Mouse (Mus musculus) limb, embryonic 14.5 days (tissue): ENCODE data around the gene Armc6. TPM values are rescaled to one million over a fixed set of nuclear protein-coding genes. Genes with fewer than 3 reads are reported as not detected.
A peak's percentile ranks its signal among the peaks of the same experiment; 100 is the strongest.

Source experiments
- ATAC-seq: fragments of 200-750 bp; cut with Nextera tagmentation; 2 replicates; pipeline ENCODE4 v1.8.0; 2017; ENCODE audit warnings: low read depth, moderate number of reproducible peaks, moderate TSS enrichment; ENCODE audit not compliant: low FRiP score
- DNase-seq: peaks from one replicate; pipeline ENCODE4 v3.0.0-alpha.2; 2015; ENCODE audit warnings: low spot score
- H3K27ac ChIP-seq: fragments of 300-500 bp; sonication (generic); replicated peaks from 2 replicates; pipeline ENCODE4 v1.5.1; 2014; ENCODE audit warnings: low read depth, mild to moderate bottlenecking, low read length, moderate library complexity, mixed read lengths
- H3K27me3 ChIP-seq: fragments of 300-500 bp; sonication (generic); 2 replicates; pipeline ENCODE4 v1.6.1; 2014; ENCODE audit warnings: low read length, mixed read lengths; ENCODE audit not compliant: control insufficient read depth, insufficient read depth
- H3K36me3 ChIP-seq: fragments of 300-500 bp; sonication (generic); 2 replicates; pipeline ENCODE4 v1.6.1; 2014; ENCODE audit warnings: mild to moderate bottlenecking, low read length, moderate library complexity, mixed read lengths; ENCODE audit not compliant: control insufficient read depth, insufficient read depth
- H3K4me1 ChIP-seq: fragments of 300-500 bp; sonication (generic); 2 replicates; pipeline ENCODE4 v1.6.1; 2014; ENCODE audit warnings: antibody characterized with exemption, low read length, mixed read lengths; ENCODE audit not compliant: control insufficient read depth, insufficient read depth
- H3K4me2 ChIP-seq: fragments of 300-500 bp; sonication (generic); replicated peaks from 2 replicates; pipeline ENCODE4 v1.6.1; 2014; ENCODE audit warnings: low read depth, mild to moderate bottlenecking, low read length, moderate library complexity; ENCODE audit not compliant: severe bottlenecking
- H3K4me3 ChIP-seq: fragments of 300-500 bp; sonication (generic); replicated peaks from 2 replicates; pipeline ENCODE4 v1.5.1; 2014; ENCODE audit warnings: low read length
- H3K9ac ChIP-seq: fragments of 300-500 bp; sonication (generic); 2 replicates; pipeline ENCODE4 v1.6.1; 2014; ENCODE audit warnings: mild to moderate bottlenecking, low read depth, low read length, moderate library complexity; ENCODE audit not compliant: severe bottlenecking
- H3K9me3 ChIP-seq: fragments of 300-500 bp; sonication (generic); 2 replicates; pipeline ENCODE4 v1.6.1; 2016; ENCODE audit warnings: low read length; ENCODE audit not compliant: control insufficient read depth
- POLR2A ChIP-seq: fragments of 200-500 bp; IDR thresholded peaks from 2 replicates; pipeline ENCODE4 v1.8.0; 2012; ENCODE audit warnings: inconsistent platforms, mild to moderate bottlenecking, moderate library complexity, borderline replicate concordance; ENCODE audit not compliant: insufficient read depth, insufficient read length; ENCODE audit errors: extremely low read depth
- WGBS: fragments of 180-500 bp; shearing (Covaris S2); extraction: QIAGEN DNeasy Blood & Tissue Kit; methylation state at CpG from one replicate; pipeline ENCODE4 v1.1.7; 2014; 5-methylcytosine and 5-hydroxymethylcytosine counted together
- polyA plus RNA-seq, 2 experiments: library from polyadenylated mRNA; depleted of rRNA in 1 of 2; stranded (reverse) in 1 of 2; unstranded in 1 of 2; fragments of >200 nt; fragmentation: Nextera tagmentation in 1 of 2; extraction: Ambion mirVana in 1 of 2; gene quantifications; 2 replicates each; pipeline versions ENCODE4 v1.2.1 to v1.2.3; 2012 to 2014

Armc6 gene
- polyA plus RNA-seq, 2 experiments = 26.8 to 35.0 TPM

- Histone ChIP-seq H3K27me3 (no peaks in the 10 kb centered on the region), H3K4me1 (peaks cover 7% of the 10 kb centered on the region), H3K4me2 (peak within 1 kb of the TSS; percentile 60), H3K27ac (0 out of 2 replicates have a peak within 1 kb of the TSS, but pooled peaks have one; percentile 20), H3K9me3 (no peaks in the 10 kb centered on the region), H3K4me3 (peak within 1 kb of the TSS; percentile 66), H3K9ac (peak within 1 kb of the TSS; percentile 79), H3K36me3 (peaks cover 8% of the 10 kb centered on the region)
- WGBS = 3% methylated on average over 27 of the region's 27 CpGs
- DNase-seq (peak; percentile 97), ATAC-seq (peak; percentile 96)
- peak; percentile 78; the same call in 1 of the 2 replicates for TF ChIP-seq POLR2A
Observed at GRCm38 (mm10) chr8:70172043-70172681, 62.1 kb downstream of the Armc6 start, which contains the start of gene Tmem161a. Gene Tmem161a, plus strand, starts transcription at chr8:70172356.

GRCm38 (mm10) chr8:70171240-70171639, 63.0 kb downstream of the Armc6 start:
- Histone ChIP-seq H3K9ac (no peak overlapping the region), H3K9me3 (no peaks in the 10 kb centered on the region), H3K4me2 (no peak overlapping the region; the same call in 1 of the 2 replicates), H3K27me3 (0 out of 2 replicates have a peak, but pooled peaks cover under 1% of the 10 kb centered on the region), H3K4me3 (no peak overlapping the region), H3K4me1 (peaks cover 7% of the 10 kb centered on the region), H3K36me3 (no peaks in the 10 kb centered on the region; the same call in 1 of the 2 replicates), H3K27ac (no peak overlapping the region)
- ATAC-seq (no peak), DNase-seq (no peak)
- WGBS = 89% methylated on average over 7 of the region's 7 CpGs
- no peak for TF ChIP-seq POLR2A

GRCm38 (mm10) chr8:70170748-70171147, 63.5 kb downstream of the Armc6 start:
- TF ChIP-seq POLR2A = no peak
- 0 out of 2 replicates have a peak, but pooled peaks cover 4% of the 10 kb centered on the region for H3K27me3 ChIP-seq
- H3K4me1 ChIP-seq = peaks cover 7% of the 10 kb centered on the region
- H3K4me2 ChIP-seq = no peak overlapping the region
- DNase-seq (no peak), ATAC-seq (no peak)
- H3K27ac ChIP-seq = no peak overlapping the region
- no peaks in the 10 kb centered on the region for H3K9me3 ChIP-seq
- H3K4me3 ChIP-seq = no peak overlapping the region
- H3K9ac ChIP-seq = no peak overlapping the region
- no peaks in the 10 kb centered on the region for H3K36me3 ChIP-seq
- 70% methylated on average over 3 of the region's 3 CpGs for WGBS

Other genes with a start within 250 kb of the Armc6 start
- 49.2 and 62.3 TPM in 2 replicates for gene Gatad2a, start 238.1 kb downstream of the Armc6 start, polyA plus RNA-seq (2012; rRNA removed)
- gene Gatad2a, start 238.1 kb downstream of the Armc6 start, polyA plus RNA-seq (2014; fragmentation: Nextera tagmentation; extraction: Ambion mirVana) = 65.0 and 78.3 TPM in 2 replicates
- gene Mau2, start 191.7 kb downstream of the Armc6 start, polyA plus RNA-seq (2012; rRNA removed) = 85.5 and 124 TPM in 2 replicates
- 50.5 and 51.8 TPM in 2 replicates for gene Mau2, start 191.7 kb downstream of the Armc6 start, polyA plus RNA-seq (2014; fragmentation: Nextera tagmentation; extraction: Ambion mirVana)
- gene Sugp1, start 191.7 kb downstream of the Armc6 start, polyA plus RNA-seq (2012; rRNA removed) = 21.3 and 25.4 TPM in 2 replicates
- gene Sugp1, start 191.7 kb downstream of the Armc6 start, polyA plus RNA-seq (2014; fragmentation: Nextera tagmentation; extraction: Ambion mirVana) = 32.6 and 34.4 TPM in 2 replicates
- gene Tm6sf2, start 161.5 kb downstream of the Armc6 start, polyA plus RNA-seq (2012; rRNA removed) = 5.2 and 7.2 TPM in 2 replicates
- gene Tm6sf2, start 161.5 kb downstream of the Armc6 start, polyA plus RNA-seq (2014; fragmentation: Nextera tagmentation; extraction: Ambion mirVana) = 0.54 and 1.2 TPM in 2 replicates
- gene Hapln4, start 151.0 kb downstream of the Armc6 start, polyA plus RNA-seq (2012; rRNA removed) = 0.23 and 0.38 TPM in 2 replicates
- gene Hapln4, start 151.0 kb downstream of the Armc6 start, polyA plus RNA-seq (2014; fragmentation: Nextera tagmentation; extraction: Ambion mirVana) = 0.41 TPM in 1 of 2 replicates, not detected in the other
- 0.58 and 0.59 TPM in 2 replicates for gene Ncan, start 113.6 kb downstream of the Armc6 start, polyA plus RNA-seq (2012; rRNA removed)
- gene Ncan, start 113.6 kb downstream of the Armc6 start, polyA plus RNA-seq (2014; fragmentation: Nextera tagmentation; extraction: Ambion mirVana) = 0.25 and 0.48 TPM in 2 replicates
- gene Nr2c2ap, start 103.1 kb downstream of the Armc6 start, polyA plus RNA-seq (2012; rRNA removed) = 17.4 and 19.3 TPM in 2 replicates
- 18.3 and 20.8 TPM in 2 replicates for gene Nr2c2ap, start 103.1 kb downstream of the Armc6 start, polyA plus RNA-seq (2014; fragmentation: Nextera tagmentation; extraction: Ambion mirVana)
- gene Rfxank, start 95.3 kb downstream of the Armc6 start, polyA plus RNA-seq (2012; rRNA removed) = 33.5 and 38.6 TPM in 2 replicates
- 17.6 and 17.8 TPM in 2 replicates for gene Rfxank, start 95.3 kb downstream of the Armc6 start, polyA plus RNA-seq (2014; fragmentation: Nextera tagmentation; extraction: Ambion mirVana)
- gene Borcs8, start 95.0 kb downstream of the Armc6 start, polyA plus RNA-seq (2012; rRNA removed) = 84.2 and 89.1 TPM in 2 replicates
- gene Borcs8, start 95.0 kb downstream of the Armc6 start, polyA plus RNA-seq (2014; fragmentation: Nextera tagmentation; extraction: Ambion mirVana) = 61.4 and 61.8 TPM in 2 replicates
- 0.67 and 0.82 TPM in 2 replicates for gene Mef2b, start 94.8 kb downstream of the Armc6 start, polyA plus RNA-seq (2012; rRNA removed)
- 0.37 TPM in 1 of 2 replicates, not detected in the other for gene Mef2b, start 94.8 kb downstream of the Armc6 start, polyA plus RNA-seq (2014; fragmentation: Nextera tagmentation; extraction: Ambion mirVana)
- 151 and 303 TPM in 2 replicates for gene Tmem161a, start 62.1 kb downstream of the Armc6 start, polyA plus RNA-seq (2012; rRNA removed)
- gene Tmem161a, start 62.1 kb downstream of the Armc6 start, polyA plus RNA-seq (2014; fragmentation: Nextera tagmentation; extraction: Ambion mirVana) = 49.9 and 54.9 TPM in 2 replicates
- 23.6 and 27.9 TPM in 2 replicates for gene Slc25a42, start 22.2 kb downstream of the Armc6 start, polyA plus RNA-seq (2012; rRNA removed)
- gene Slc25a42, start 22.2 kb downstream of the Armc6 start, polyA plus RNA-seq (2014; fragmentation: Nextera tagmentation; extraction: Ambion mirVana) = 3.6 and 4.1 TPM in 2 replicates
- 78.7 and 84.4 TPM in 2 replicates for gene Sugp2, start 240 bp downstream of the Armc6 start, polyA plus RNA-seq (2012; rRNA removed)
- 30.6 and 33.8 TPM in 2 replicates for gene Sugp2, start 240 bp downstream of the Armc6 start, polyA plus RNA-seq (2014; fragmentation: Nextera tagmentation; extraction: Ambion mirVana)
- 81.2 and 81.3 TPM in 2 replicates for gene Homer3, start 48.4 kb upstream of the Armc6 start, polyA plus RNA-seq (2012; rRNA removed)
- gene Homer3, start 48.4 kb upstream of the Armc6 start, polyA plus RNA-seq (2014; fragmentation: Nextera tagmentation; extraction: Ambion mirVana) = 38.2 and 43.9 TPM in 2 replicates
- gene Ddx49, start 68.0 kb upstream of the Armc6 start, polyA plus RNA-seq (2012; rRNA removed) = 58.1 and 66.2 TPM in 2 replicates
- gene Ddx49, start 68.0 kb upstream of the Armc6 start, polyA plus RNA-seq (2014; fragmentation: Nextera tagmentation; extraction: Ambion mirVana) = 52.9 and 55.4 TPM in 2 replicates
- 379 and 443 TPM in 2 replicates for gene Cope, start 68.1 kb upstream of the Armc6 start, polyA plus RNA-seq (2012; rRNA removed)
- 340 and 371 TPM in 2 replicates for gene Cope, start 68.1 kb upstream of the Armc6 start, polyA plus RNA-seq (2014; fragmentation: Nextera tagmentation; extraction: Ambion mirVana)
- gene Cers1, start 81.3 kb upstream of the Armc6 start, polyA plus RNA-seq (2012; rRNA removed) = 12.4 and 22.0 TPM in 2 replicates
- gene Cers1, start 81.3 kb upstream of the Armc6 start, polyA plus RNA-seq (2014; fragmentation: Nextera tagmentation; extraction: Ambion mirVana) = 12.0 and 12.9 TPM in 2 replicates
- 5.4 and 5.7 TPM in 2 replicates for gene Gdf1, start 95.4 kb upstream of the Armc6 start, polyA plus RNA-seq (2012; rRNA removed)
- 1.2 TPM in 2 replicates for gene Gdf1, start 95.4 kb upstream of the Armc6 start, polyA plus RNA-seq (2014; fragmentation: Nextera tagmentation; extraction: Ambion mirVana)
- 39.0 and 47.6 TPM in 2 replicates for gene Upf1, start 118.8 kb upstream of the Armc6 start, polyA plus RNA-seq (2012; rRNA removed)
- gene Upf1, start 118.8 kb upstream of the Armc6 start, polyA plus RNA-seq (2014; fragmentation: Nextera tagmentation; extraction: Ambion mirVana) = 22.3 and 25.5 TPM in 2 replicates
- 136 and 173 TPM in 2 replicates for gene Comp, start 139.1 kb upstream of the Armc6 start, polyA plus RNA-seq (2012; rRNA removed)
- 36.7 and 46.3 TPM in 2 replicates for gene Comp, start 139.1 kb upstream of the Armc6 start, polyA plus RNA-seq (2014; fragmentation: Nextera tagmentation; extraction: Ambion mirVana)
- gene Crtc1, start 205.1 kb upstream of the Armc6 start, polyA plus RNA-seq (2012; rRNA removed) = 37.8 and 58.5 TPM in 2 replicates
- gene Crtc1, start 205.1 kb upstream of the Armc6 start, polyA plus RNA-seq (2014; fragmentation: Nextera tagmentation; extraction: Ambion mirVana) = 26.3 and 31.1 TPM in 2 replicates
- 48.7 and 72.6 TPM in 2 replicates for gene Klhl26, start 242.5 kb upstream of the Armc6 start, polyA plus RNA-seq (2012; rRNA removed)
- 24.2 and 28.6 TPM in 2 replicates for gene Klhl26, start 242.5 kb upstream of the Armc6 start, polyA plus RNA-seq (2014; fragmentation: Nextera tagmentation; extraction: Ambion mirVana)